In the genomic region with DNA sequence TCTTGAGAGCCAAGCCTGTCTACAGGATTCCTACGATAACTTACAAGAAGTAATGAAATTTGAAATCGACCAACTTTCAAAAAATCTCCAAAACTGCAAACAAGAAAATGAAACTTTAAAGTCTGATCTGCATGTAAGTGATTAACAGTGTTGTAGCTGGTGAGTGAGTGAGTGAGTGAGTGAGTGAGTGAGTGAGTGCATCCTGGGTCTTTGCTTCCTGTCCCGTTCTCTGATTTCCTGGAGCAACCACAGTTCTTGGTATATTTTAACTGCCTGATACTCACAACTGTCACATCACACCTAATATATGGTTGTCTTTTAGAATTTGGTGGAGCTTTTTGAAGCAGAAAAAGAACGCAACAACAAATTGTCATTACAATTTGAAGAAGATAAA, we compare ENCODE assay signal across 22 mouse cellular contexts.
"Had no signal": no experiment of that assay in that cellular context is flagged by ENCODE, and none has a peak within 500 bp of the region (broad histone marks: within the 10 kb centered on the region; RNA-seq: fewer than 3 reads in every experiment).

No protein-coding gene starts in this region.

- DNase-seq: liver, postnatal 0 days; lung, adult 2 months; lung, postnatal 14 days; lung, postnatal 4 days; midbrain, embryonic 14.5 days; retina, postnatal 1 day; right cerebral cortex, adult 18-20 months; right cerebral cortex, postnatal 14 days; thymus, adult 2 months; thymus, postnatal 25 days; thymus, postnatal 4 days had no signal

- H3K4me3 ChIP-seq: liver, embryonic 15.5 days; lung, embryonic 15.5 days; midbrain, embryonic 10.5 days; midbrain, embryonic 12.5 days; myocyte; neural tube, embryonic 13.5 days; neural tube, embryonic 15.5 days; stomach, embryonic 15.5 days had no signal

- ATAC-seq: liver, postnatal 0 days; lung, postnatal 0 days; midbrain, embryonic 16.5 days had no signal

- H3K27ac ChIP-seq: liver, embryonic 15.5 days; lung, embryonic 15.5 days; midbrain, embryonic 10.5 days; midbrain, embryonic 12.5 days; neural tube, embryonic 13.5 days; neural tube, embryonic 15.5 days; stomach, embryonic 15.5 days; stomach, postnatal 0 days had no signal

- H3K27me3 ChIP-seq: liver, embryonic 15.5 days; lung, embryonic 15.5 days; midbrain, embryonic 12.5 days; neural tube, embryonic 13.5 days; neural tube, embryonic 15.5 days; stomach, embryonic 15.5 days had no signal

- H3K4me1 ChIP-seq: liver, embryonic 15.5 days; lung, embryonic 15.5 days; midbrain, embryonic 10.5 days; midbrain, embryonic 12.5 days; neural tube, embryonic 13.5 days; neural tube, embryonic 15.5 days; stomach, embryonic 15.5 days had no signal
